Mouse (Mus musculus): Measurements from ENCODE around the gene Slc45a2. TPM values are rescaled to one million over a fixed set of nuclear protein-coding genes. Genes with fewer than 3 reads are reported as not detected.

The Slc45a2 gene
- 0.17 and 0.23 TPM in 2 replicates for polyA plus RNA-seq (2016; fragmentation: Nextera tagmentation; extraction: Ambion mirVana)

DNA sequence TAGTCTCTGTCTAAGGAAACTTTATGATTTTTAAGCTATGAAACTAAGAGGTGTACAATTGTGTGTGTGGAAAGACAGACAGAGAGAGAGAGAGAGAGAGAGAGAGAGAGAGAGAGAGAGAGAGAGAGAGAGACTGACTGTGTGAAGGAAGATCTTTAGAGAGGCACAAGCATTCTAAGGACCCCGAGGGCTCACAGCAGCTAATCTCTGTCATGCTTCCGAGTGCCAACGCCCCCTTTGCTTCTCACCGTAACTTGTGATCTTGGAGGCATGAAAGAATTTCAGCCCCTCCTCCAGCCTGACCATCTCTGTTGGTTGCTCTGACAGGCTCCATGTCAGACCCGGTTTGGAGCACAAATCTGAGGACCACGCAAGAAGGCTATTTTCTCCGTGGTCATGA lies at the start of gene Slc45a2:
TSS of gene Slc45a2 (plus strand) at position 301 of the 400 bp plus-strand sequence.
- Histone ChIP-seq H3K27me3 (ENCODE audit: poor library complexity, severe bottlenecking) (no peaks in the 10 kb centered on the region), H3K4me3 (no peak within 1 kb of the TSS), H3K9me3 (no peaks in the 10 kb centered on the region), H3K4me1 (peaks cover 5% of the 10 kb centered on the region), H3K27ac (no peak within 1 kb of the TSS), H3K36me3 (replicated peaks) (no peaks in the 10 kb centered on the region)
- WGBS: 55% methylated on average over 7 of the region's 7 CpGs
- no peak for DNase-seq (ENCODE audit: extremely low spot score, low spot score)

DNA sequence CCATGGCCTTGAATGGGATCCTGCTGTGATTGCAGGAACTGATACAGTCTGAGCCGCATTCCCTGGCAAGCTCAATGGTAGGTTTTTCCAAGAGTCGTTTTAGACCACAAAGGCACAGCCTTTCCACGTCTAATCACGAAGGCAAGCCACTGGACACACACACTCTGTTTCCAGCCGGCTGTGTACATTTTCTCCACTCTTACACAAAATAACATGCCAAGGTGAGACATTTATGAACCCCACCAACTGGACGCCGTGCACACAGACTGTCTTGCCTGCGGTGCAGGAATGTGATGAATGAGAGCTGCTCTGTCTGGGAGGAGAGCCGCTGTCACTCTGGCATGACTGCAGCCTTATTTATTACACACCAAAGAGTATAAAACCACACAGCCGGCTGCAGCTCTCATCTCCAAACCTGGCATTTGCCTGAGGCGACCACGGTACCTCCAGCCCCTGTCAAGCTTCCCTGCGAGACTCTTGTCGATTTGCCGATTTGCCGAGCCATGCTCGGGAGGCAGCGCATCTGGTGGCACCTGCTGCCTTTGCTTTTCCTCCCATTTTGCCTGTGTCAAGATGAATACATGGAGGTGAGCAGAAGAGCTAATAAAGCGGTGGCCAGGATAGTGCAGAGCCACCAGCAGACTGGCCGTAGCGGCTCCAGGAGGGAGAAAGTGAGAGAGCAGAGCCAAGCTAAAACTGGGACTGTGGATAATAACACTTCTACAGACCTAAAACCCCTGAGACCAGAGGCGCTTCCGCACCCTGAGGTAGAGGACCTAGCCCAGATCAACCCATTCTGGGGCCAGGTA lies 48.4 kb upstream of the Slc45a2 start, which contains the start of gene C1qtnf3:
TSS of gene C1qtnf3 (plus strand) at position 382 of the 809 bp plus-strand sequence.
- Histone ChIP-seq H3K27me3 (ENCODE audit: poor library complexity, severe bottlenecking) (no peaks in the 10 kb centered on the region), H3K9me3 (no peaks in the 10 kb centered on the region), H3K36me3 (replicated peaks) (no peaks in the 10 kb centered on the region), H3K4me3 (no peak within 1 kb of the TSS), H3K27ac (no peak within 1 kb of the TSS), H3K4me1 (peaks cover 8% of the 10 kb centered on the region; the same call in 1 of the 2 replicates)
- 87% methylated on average over 23 of the region's 23 CpGs for WGBS
- no peak for DNase-seq (ENCODE audit: extremely low spot score, low spot score)

DNA sequence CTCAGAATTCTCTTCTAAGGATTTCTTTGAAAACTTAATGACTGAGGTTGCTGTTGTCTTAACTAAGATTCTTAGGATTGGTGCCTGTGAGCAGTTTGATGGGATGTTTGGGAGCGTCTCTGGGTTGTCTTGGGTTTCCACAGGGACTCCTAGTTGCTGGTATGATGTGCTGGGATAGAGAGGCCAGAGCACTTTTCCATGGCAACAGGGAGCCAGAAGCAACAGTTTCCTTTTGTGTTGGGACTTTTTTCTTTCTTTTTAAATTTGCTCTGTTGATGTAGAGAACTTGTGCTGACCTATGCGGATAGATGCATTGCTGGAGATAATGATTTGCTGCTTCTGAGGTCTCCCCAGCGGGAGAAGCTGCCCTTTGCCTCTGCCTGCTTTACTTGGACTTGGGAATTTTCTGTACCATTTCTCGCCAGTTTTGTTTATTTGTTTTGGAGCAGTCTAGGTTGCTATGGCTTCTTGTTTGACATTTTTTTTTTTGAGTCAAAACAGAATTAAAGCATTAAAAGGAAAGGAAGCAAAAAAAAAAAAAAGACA lies 47.7 kb upstream of the Slc45a2 start:
- DNase-seq (ENCODE audit: extremely low spot score, low spot score): no peak
- H3K4me1 ChIP-seq: peaks cover 8% of the 10 kb centered on the region; the same call in 1 of the 2 replicates
- WGBS: 65% methylated on average over 4 of the region's 4 CpGs
- H3K27me3 ChIP-seq (ENCODE audit: poor library complexity, severe bottlenecking): no peaks in the 10 kb centered on the region
- H3K9me3 ChIP-seq: no peaks in the 10 kb centered on the region
- H3K4me3 ChIP-seq: no peak overlapping the region
- H3K27ac ChIP-seq: no peak overlapping the region
- H3K36me3 ChIP-seq (replicated peaks): no peaks in the 10 kb centered on the region

DNA sequence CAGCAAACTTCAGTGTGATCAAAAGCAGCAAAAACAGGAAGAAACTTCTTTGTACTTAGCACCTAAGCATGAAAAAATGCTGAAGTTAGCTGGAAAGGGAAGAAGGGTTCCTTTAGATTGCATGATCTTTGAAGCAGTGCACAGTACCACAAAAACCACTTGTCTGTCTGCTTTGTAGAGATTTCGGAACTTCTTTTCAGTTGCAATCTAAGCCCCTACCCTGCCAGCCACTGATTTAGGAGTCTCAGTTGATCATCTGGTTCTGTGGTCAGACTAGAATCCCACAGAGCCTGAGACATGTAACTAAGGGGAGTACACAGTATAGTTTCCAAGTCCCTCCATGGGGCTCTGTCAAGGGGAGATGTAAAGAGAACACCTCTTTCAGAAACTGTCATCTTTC lies 47.1 kb upstream of the Slc45a2 start:
- Histone ChIP-seq H3K27ac (no peak overlapping the region), H3K27me3 (ENCODE audit: poor library complexity, severe bottlenecking) (no peaks in the 10 kb centered on the region), H3K9me3 (no peaks in the 10 kb centered on the region), H3K4me3 (no peak overlapping the region), H3K36me3 (replicated peaks) (no peaks in the 10 kb centered on the region), H3K4me1 (peaks cover 8% of the 10 kb centered on the region; the same call in 1 of the 2 replicates)
- no peak for DNase-seq (ENCODE audit: extremely low spot score, low spot score)
- 87% methylated on average over 1 of the region's 1 CpGs for WGBS

DNA sequence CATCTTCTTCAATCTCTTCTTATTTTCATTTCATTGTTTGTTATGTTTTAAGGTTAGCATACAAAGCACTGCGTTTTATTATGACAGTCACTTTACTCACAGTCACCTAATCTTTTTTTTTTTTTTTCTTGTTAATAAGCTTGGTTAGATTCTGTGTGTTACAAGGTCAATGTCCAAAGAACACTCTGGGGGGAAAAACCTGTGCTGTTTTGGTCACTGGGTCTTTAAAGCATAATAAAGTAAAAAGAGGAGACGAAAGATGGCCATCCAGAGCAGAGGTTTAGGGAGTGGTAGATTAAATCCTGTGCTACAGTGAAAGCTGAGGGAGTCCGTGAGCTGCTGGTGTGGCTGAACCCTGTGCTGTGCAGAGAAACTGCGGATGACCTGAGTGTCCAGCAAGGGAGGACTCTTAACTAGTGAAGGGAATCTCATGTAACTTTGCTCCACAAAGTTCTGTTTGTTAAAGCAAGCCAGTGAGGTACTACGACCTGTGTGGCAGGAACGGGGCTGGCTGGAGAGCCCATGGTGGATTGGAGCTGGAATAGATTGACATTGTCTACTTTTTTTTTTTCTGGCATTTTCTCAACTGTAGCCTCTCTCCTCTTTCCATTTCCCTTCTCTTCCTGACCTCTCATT lies 46.0 kb upstream of the Slc45a2 start:
- peaks cover 8% of the 10 kb centered on the region; the same call in 1 of the 2 replicates for H3K4me1 ChIP-seq
- no peaks in the 10 kb centered on the region for H3K9me3 ChIP-seq
- DNase-seq (ENCODE audit: extremely low spot score, low spot score): no peak
- no peaks in the 10 kb centered on the region for H3K36me3 ChIP-seq (replicated peaks)
- WGBS: 91% methylated on average over 6 of the region's 6 CpGs
- H3K27ac ChIP-seq: no peak overlapping the region
- H3K4me3 ChIP-seq: no peak overlapping the region
- no peaks in the 10 kb centered on the region for H3K27me3 ChIP-seq (ENCODE audit: poor library complexity, severe bottlenecking)

DNA sequence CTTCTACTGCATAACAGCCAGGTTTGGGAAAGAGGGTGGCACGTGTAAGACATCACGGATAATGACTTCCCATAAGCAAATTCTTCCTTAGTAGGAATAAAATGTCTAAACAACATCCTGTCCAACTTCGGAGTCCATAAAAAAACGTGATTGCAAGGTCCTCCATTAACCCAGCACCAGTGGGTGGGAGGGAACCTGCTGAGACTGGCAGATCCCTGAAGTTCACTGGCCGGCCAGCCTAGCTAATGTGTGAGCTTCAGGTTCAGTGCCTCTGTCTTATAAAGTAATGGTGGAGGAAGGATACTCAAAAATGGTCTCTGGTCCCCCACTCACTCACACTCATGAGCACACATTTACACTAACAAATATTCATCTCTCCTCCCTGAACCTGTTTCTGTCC lies 45.4 kb upstream of the Slc45a2 start:
- H3K9me3 ChIP-seq: no peaks in the 10 kb centered on the region
- H3K27ac ChIP-seq: no peak overlapping the region
- no peaks in the 10 kb centered on the region for H3K36me3 ChIP-seq (replicated peaks)
- no peak for DNase-seq (ENCODE audit: extremely low spot score, low spot score)
- H3K27me3 ChIP-seq (ENCODE audit: poor library complexity, severe bottlenecking): no peaks in the 10 kb centered on the region
- H3K4me1 ChIP-seq: peaks cover 8% of the 10 kb centered on the region; the same call in 1 of the 2 replicates
- WGBS: 79% methylated on average over 5 of the region's 5 CpGs
- H3K4me3 ChIP-seq: no peak overlapping the region

DNA sequence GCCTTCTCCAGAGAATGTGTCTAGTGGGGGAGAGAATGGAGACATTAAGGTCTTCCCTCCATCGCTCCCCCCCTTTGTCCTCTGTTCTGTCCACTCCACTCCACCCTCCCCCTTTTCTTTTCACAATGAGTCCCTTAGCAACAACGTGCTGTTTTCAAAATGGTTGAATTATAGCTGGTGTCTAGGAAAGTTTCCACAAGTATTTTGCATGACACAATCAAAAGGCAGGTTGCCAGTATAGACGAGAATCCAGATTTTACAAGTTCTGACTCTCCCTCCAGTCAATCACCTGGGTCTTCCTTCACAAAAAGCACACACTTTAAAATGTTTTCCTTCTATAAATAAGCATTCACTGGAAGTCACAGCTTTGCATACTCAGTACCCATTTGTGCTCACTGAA lies 43.8 kb upstream of the Slc45a2 start:
- Histone ChIP-seq H3K4me1 (peaks cover 13% of the 10 kb centered on the region), H3K9me3 (no peaks in the 10 kb centered on the region), H3K27me3 (ENCODE audit: poor library complexity, severe bottlenecking) (no peaks in the 10 kb centered on the region), H3K36me3 (replicated peaks) (no peaks in the 10 kb centered on the region), H3K27ac (no peak overlapping the region), H3K4me3 (no peak overlapping the region)
- no peak for DNase-seq (ENCODE audit: extremely low spot score, low spot score)
- WGBS: 66% methylated on average over 3 of the region's 3 CpGs

DNA sequence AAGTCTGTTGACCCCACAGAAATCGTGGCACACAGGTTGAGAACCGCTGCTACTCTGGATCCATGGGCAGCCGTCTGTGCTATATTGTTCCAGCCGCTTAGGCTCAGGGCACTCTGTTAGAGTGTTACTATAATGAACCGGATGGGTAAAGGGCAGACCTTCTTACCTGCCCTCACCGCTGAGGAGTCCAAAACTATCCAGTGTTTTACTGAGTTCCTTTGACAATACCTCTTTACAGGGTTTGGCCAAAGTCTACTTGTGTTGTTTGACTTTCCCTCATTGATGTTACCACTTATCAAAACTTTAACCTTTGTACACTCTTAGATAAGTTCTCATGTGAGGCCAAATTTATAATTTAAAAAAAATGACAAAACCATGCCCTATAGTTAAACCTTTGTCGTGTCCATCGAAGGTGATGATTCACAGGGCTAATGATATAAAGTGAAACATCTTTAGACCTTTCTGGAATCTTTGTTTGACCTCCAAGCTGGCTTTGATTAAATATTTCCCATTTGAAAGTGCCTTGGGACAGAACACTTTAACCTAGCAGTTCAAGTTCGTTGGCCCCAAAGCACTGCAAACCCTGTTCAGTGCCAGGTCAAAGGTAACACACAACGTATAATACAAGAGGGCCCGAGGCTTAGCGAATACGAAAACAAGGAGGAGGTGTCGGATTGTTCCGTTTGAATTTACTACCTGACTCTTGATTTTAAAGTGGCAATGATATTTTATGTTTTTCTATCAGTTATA lies 41.1 kb upstream of the Slc45a2 start:
- H3K27ac ChIP-seq: no peak overlapping the region
- DNase-seq (ENCODE audit: extremely low spot score, low spot score): no peak
- H3K4me1 ChIP-seq: peaks cover 5% of the 10 kb centered on the region; the same call in 1 of the 2 replicates
- no peaks in the 10 kb centered on the region for H3K9me3 ChIP-seq
- H3K4me3 ChIP-seq: no peak overlapping the region
- H3K36me3 ChIP-seq (replicated peaks): no peaks in the 10 kb centered on the region
- 84% methylated on average over 15 of the region's 15 CpGs for WGBS
- no peaks in the 10 kb centered on the region for H3K27me3 ChIP-seq (ENCODE audit: poor library complexity, severe bottlenecking)

DNA sequence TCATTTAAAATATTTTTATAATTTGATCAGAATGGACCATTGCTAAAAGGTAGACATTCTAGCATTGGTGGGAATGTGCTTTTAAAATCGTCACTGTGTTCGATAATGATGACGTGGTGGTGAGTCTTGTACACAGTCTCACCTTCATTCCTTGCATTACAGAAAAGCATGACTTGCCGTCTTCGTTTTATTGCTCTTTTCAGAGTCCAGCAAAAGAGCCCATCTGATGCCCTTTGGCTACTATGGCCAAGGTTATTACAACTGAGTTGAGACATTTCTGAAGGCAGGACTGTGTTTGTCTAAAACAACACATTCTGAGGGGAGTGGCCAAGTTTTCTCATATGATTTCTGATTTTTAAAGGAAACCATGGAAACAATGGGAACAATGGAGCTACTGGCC lies 40.3 kb upstream of the Slc45a2 start:
- no peaks in the 10 kb centered on the region for H3K36me3 ChIP-seq (replicated peaks)
- 93% methylated on average over 5 of the region's 5 CpGs for WGBS

DNA sequence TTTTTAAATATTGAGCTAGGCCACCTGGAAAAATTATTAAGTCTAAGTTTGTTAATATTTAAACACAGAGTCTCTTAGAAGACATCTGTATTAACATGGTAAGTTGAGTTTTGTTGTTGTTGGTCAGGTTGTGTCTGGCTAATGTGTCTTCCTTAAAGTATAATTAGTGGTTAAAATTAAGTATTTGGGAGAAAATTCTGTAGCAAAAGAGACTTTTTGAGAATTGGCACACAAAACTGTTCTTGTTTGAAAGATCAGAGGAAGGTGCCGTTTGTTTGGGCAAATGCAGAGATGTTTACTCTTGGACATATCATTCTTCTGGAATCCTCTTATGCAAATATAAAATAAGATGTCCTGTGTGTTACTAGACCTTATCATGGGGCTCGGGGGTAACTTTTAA lies 37.9 kb upstream of the Slc45a2 start:
- DNase-seq (ENCODE audit: extremely low spot score, low spot score): no peak
- Histone ChIP-seq H3K27ac (no peak overlapping the region), H3K9me3 (no peaks in the 10 kb centered on the region), H3K4me3 (no peak overlapping the region), H3K36me3 (replicated peaks) (no peaks in the 10 kb centered on the region), H3K27me3 (ENCODE audit: poor library complexity, severe bottlenecking) (no peaks in the 10 kb centered on the region), H3K4me1 (peaks cover 5% of the 10 kb centered on the region; the same call in 1 of the 2 replicates)
- WGBS: 94% methylated on average over 2 of the region's 2 CpGs

More for the DNA sequence above, 40.3 kb upstream of the Slc45a2 start:
- no peak overlapping the region for H3K27ac ChIP-seq
- DNase-seq (ENCODE audit: extremely low spot score, low spot score): no peak
- H3K4me3 ChIP-seq: no peak overlapping the region
- no peaks in the 10 kb centered on the region for H3K9me3 ChIP-seq
- no peaks in the 10 kb centered on the region for H3K27me3 ChIP-seq (ENCODE audit: poor library complexity, severe bottlenecking)
- H3K4me1 ChIP-seq: peaks cover 5% of the 10 kb centered on the region; the same call in 1 of the 2 replicates

DNA sequence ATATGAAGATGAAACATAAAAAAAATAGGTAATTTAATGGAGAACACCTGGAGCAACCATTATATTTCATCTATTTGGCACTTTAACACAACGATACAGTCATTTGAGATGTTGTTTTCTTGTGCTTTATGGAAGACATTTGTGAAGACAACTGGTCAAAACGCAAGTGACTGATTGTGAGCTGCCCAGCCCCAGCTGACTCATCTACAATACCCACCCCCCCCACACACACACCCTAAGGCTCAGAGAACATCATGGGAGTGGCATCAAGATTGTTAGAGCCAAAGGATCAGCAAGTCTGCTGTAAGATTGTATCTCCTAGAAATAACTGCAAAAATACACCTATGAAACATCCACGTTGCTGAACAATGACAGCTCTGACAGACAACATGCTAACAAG lies 31.1 kb upstream of the Slc45a2 start:
- H3K27me3 ChIP-seq (ENCODE audit: poor library complexity, severe bottlenecking): no peaks in the 10 kb centered on the region
- no peak overlapping the region for H3K4me3 ChIP-seq
- H3K27ac ChIP-seq: no peak overlapping the region
- no peak for DNase-seq (ENCODE audit: extremely low spot score, low spot score)
- no peaks in the 10 kb centered on the region for H3K9me3 ChIP-seq
- no peaks in the 10 kb centered on the region for H3K36me3 ChIP-seq (replicated peaks)
- 78% methylated on average over 3 of the region's 3 CpGs for WGBS
- H3K4me1 ChIP-seq: no peaks in the 10 kb centered on the region

DNA sequence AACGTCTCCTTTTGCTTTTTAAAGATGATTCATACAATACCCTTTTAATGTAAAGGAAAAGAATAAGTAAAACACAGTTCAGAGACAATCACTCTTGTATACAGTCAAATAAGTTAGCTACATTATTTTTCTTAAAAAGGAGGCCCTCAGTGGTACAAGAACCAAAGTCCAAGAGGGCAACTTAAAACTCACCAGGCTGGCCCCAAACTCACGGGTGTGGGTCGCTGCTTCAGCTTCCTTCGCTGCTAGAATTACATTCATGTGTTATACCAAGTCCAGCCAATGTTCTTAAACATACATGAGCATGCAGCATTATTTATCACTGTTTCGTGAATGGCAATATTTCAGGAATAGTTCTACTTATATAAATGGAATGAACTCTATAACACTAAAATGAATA lies 29.7 kb upstream of the Slc45a2 start:
- WGBS: 87% methylated on average over 5 of the region's 5 CpGs
- H3K27ac ChIP-seq: no peak overlapping the region
- H3K4me1 ChIP-seq: no peaks in the 10 kb centered on the region
- no peak for DNase-seq (ENCODE audit: extremely low spot score, low spot score)
- no peaks in the 10 kb centered on the region for H3K9me3 ChIP-seq
- H3K27me3 ChIP-seq (ENCODE audit: poor library complexity, severe bottlenecking): no peaks in the 10 kb centered on the region
- H3K4me3 ChIP-seq: no peak overlapping the region
- no peaks in the 10 kb centered on the region for H3K36me3 ChIP-seq (replicated peaks)
